Mouse (Mus musculus) c-Kit-positive CD71-positive TER-119-negative erythroid progenitor cells, embryonic 14.5 days (primary cell): ENCODE measurements around the gene Asah2.
A peak's percentile ranks its signal among the peaks of the same experiment; 100 is the strongest.
"Not testable (repeated sequence)": the region's sequence is repeated elsewhere in the genome, so short reads cannot be mapped to it uniquely, and the experiment has no call there.

ENCODE experiments used
- DNase-seq: peaks from one replicate; pipeline ENCODE4 v3.0.0-alpha.2; 2013; ENCODE audit warnings: low read depth

Gene Asah2

GRCm38 (mm10) chr19:32102294-32102975, 5.6 kb downstream of the Asah2 start:
- DNase-seq: no peak

GRCm38 (mm10) chr19:32098582-32098981, 9.4 kb downstream of the Asah2 start:
- DNase-seq: no peak

GRCm38 (mm10) chr19:32092358-32092757, 15.7 kb downstream of the Asah2 start:
- no peak for DNase-seq

GRCm38 (mm10) chr19:32090804-32091203, 17.2 kb downstream of the Asah2 start:
- no peak for DNase-seq

- no peak for DNase-seq
These were observed 19.4 kb downstream of the Asah2 start for GRCm38 (mm10) chr19:32088570-32088969.

- DNase-seq: no peak
These were observed 20.1 kb downstream of the Asah2 start for GRCm38 (mm10) chr19:32087736-32088470.

GRCm38 (mm10) chr19:32084813-32085212, 23.2 kb downstream of the Asah2 start:
- not testable (repeated sequence) for DNase-seq

- DNase-seq: no peak
These were observed 37.7 kb downstream of the Asah2 start for GRCm38 (mm10) chr19:32070340-32070739.

- DNase-seq: no peak
These were observed 38.4 kb downstream of the Asah2 start for GRCm38 (mm10) chr19:32069598-32069997.

- DNase-seq: no peak
These were observed 40.3 kb downstream of the Asah2 start for GRCm38 (mm10) chr19:32067669-32068068.

- DNase-seq: no peak
These were observed 46.7 kb downstream of the Asah2 start for GRCm38 (mm10) chr19:32061294-32061693.

GRCm38 (mm10) chr19:32056252-32056651, 51.8 kb downstream of the Asah2 start:
- no peak for DNase-seq

- DNase-seq: no peak
These were observed 52.3 kb downstream of the Asah2 start for GRCm38 (mm10) chr19:32055725-32056124.

- DNase-seq: no peak
These were observed 56.8 kb downstream of the Asah2 start for GRCm38 (mm10) chr19:32051251-32051650.

- no peak for DNase-seq
These were observed 75.1 kb downstream of the Asah2 start for GRCm38 (mm10) chr19:32032881-32033280.

- peak; percentile 65 for DNase-seq
These were observed 77.6 kb downstream of the Asah2 start for GRCm38 (mm10) chr19:32030430-32030829.

GRCm38 (mm10) chr19:32025443-32025842, 82.6 kb downstream of the Asah2 start:
- DNase-seq: no peak

- DNase-seq: no peak
These were observed 88.3 kb downstream of the Asah2 start for GRCm38 (mm10) chr19:32019722-32020121.

- no peak for DNase-seq
These were observed 89.4 kb downstream of the Asah2 start for GRCm38 (mm10) chr19:32018585-32018984.

GRCm38 (mm10) chr19:32018053-32018452, 90.0 kb downstream of the Asah2 start:
- DNase-seq: no peak

GRCm38 (mm10) chr19:32002623-32003022, 105.4 kb downstream of the Asah2 start:
- DNase-seq: no peak

GRCm38 (mm10) chr19:31996916-31997315, 111.1 kb downstream of the Asah2 start:
- DNase-seq: no peak

GRCm38 (mm10) chr19:31991057-31991456, 117.0 kb downstream of the Asah2 start:
- no peak for DNase-seq

GRCm38 (mm10) chr19:31975882-31976281, 132.1 kb downstream of the Asah2 start:
- DNase-seq: no peak
